Mouse (Mus musculus) liver, adult 2 months (tissue): Measurements from ENCODE around the gene 6030468B19Rik. TPM values are rescaled to one million over a fixed set of nuclear protein-coding genes. Genes with fewer than 3 reads are reported as not detected.

Source experiments
- DNase-seq: peaks from one replicate; pipeline ENCODE4 v3.0.0-alpha.2; 2011; ENCODE audit warnings: low read depth, low spot score; ENCODE audit errors: extremely low read depth
- H3K27ac ChIP-seq: fragments of 200-500 bp; replicated peaks from 2 replicates; pipeline ENCODE4 v1.5.1; 2012; ENCODE audit warnings: low read depth, mild to moderate bottlenecking, control low read depth, inconsistent platforms, low read length; ENCODE audit not compliant: insufficient read depth
- H3K27me3 ChIP-seq: fragments of 200-500 bp; 2 replicates; pipeline ENCODE4 v1.6.1; 2012; ENCODE audit warnings: mild to moderate bottlenecking, moderate library complexity, low read length, inconsistent platforms; ENCODE audit not compliant: control insufficient read depth, insufficient read depth
- H3K36me3 ChIP-seq: fragments of 200-500 bp; 2 replicates; pipeline ENCODE4 v1.6.1; 2012; ENCODE audit warnings: low read length, inconsistent platforms; ENCODE audit not compliant: control insufficient read depth, insufficient read depth
- H3K4me1 ChIP-seq: fragments of 200-500 bp; 2 replicates; pipeline ENCODE4 v1.6.1; 2011; ENCODE audit warnings: low read length; ENCODE audit not compliant: control insufficient read depth, insufficient read depth
- H3K4me3 ChIP-seq: fragments of 200-500 bp; 2 replicates; pipeline ENCODE4 v1.5.1; 2011; ENCODE audit warnings: low read depth, mild to moderate bottlenecking, control low read depth, low read length, moderate library complexity; ENCODE audit not compliant: insufficient read depth
- H3K79me2 ChIP-seq: fragments of 200-500 bp; 2 replicates; pipeline ENCODE4 v1.6.1; 2012; ENCODE audit warnings: inconsistent platforms, mild to moderate bottlenecking, low read length, moderate library complexity; ENCODE audit not compliant: control insufficient read depth, insufficient read depth
- H3K9ac ChIP-seq: fragments of 200-500 bp; 2 replicates; pipeline ENCODE4 v1.6.1; 2012; ENCODE audit warnings: low read depth, mild to moderate bottlenecking, control low read depth, inconsistent platforms, low read length
- CTCF ChIP-seq: fragments of 200-500 bp; IDR thresholded peaks from 2 replicates; pipeline ENCODE4 v1.5.1; 2011; ENCODE audit warnings: low read depth, low read length, control low read depth
- POLR2A ChIP-seq: fragments of 200-500 bp; IDR thresholded peaks from 2 replicates; pipeline ENCODE4 v1.6.1; 2011; ENCODE audit warnings: low read length, control low read depth; ENCODE audit not compliant: insufficient read depth; ENCODE audit errors: extremely low read depth
- WGBS: fragments of 180-500 bp; shearing (Covaris S2); methylation state at CpG from one replicate; pipeline ENCODE4 v1.1.7; 2018; 5-methylcytosine and 5-hydroxymethylcytosine counted together
- polyA plus RNA-seq: library from polyadenylated mRNA; depleted of rRNA; stranded (reverse); fragments of >200 nt; gene quantifications from 2 replicates; pipeline ENCODE4 v1.2.3, GENCODE M21; 2012
- total RNA-seq: library from RNA; depleted of rRNA; stranded (reverse); fragments of >200 nt; gene quantifications from 2 replicates; pipeline ENCODE4 v1.2.3, GENCODE M21; 2014

6030468B19Rik gene
- total and polyA plus RNA-seq, 2 experiments = not detected

DNA sequence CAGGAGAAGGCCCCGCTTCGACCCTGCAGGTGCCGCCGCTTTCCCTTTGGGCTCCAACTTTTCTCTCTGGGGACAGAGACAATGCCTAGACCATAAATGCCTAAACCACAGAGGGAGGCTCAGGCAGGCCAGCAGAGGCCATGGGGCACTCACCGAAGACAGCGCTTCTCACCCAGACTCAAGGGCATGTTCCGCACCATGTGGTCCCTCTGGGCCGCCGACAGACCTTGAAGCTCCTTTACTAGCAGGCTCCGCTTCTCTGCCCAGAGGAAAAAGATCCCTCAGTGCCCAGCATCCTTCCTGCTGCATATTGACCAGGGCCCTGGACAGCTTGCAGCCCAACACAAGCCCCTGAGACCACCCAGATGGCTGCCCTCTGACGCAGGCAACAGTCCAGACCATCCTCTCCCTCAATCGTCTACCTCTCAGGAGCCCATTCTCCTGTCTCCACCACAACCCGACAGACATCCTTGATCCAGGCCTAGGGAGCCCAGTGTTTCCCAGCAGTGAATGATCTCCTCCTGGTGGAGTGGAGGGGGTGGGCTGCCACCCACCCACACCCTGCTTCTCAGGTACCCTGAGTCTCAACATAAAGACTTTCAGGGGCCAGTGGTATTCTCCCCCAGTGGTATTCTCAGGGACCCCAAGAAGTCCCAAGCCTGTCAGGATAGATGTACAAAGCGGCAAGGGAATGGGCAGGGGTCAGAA, 21.2 kb upstream of the 6030468B19Rik start:
- no peaks in the 10 kb centered on the region for H3K27me3 ChIP-seq
- H3K36me3 ChIP-seq = no peaks in the 10 kb centered on the region
- no peaks in the 10 kb centered on the region for H3K79me2 ChIP-seq
- no peak overlapping the region for H3K4me3 ChIP-seq
- H3K27ac ChIP-seq = no peak overlapping the region
- no peak overlapping the region for H3K9ac ChIP-seq
- no peak for DNase-seq
- H3K4me1 ChIP-seq = peaks cover 3% of the 10 kb centered on the region; the same call in 1 of the 2 replicates
- TF ChIP-seq POLR2A = no peak
- TF ChIP-seq CTCF = no peak
- 96% methylated on average over 14 of the region's 14 CpGs for WGBS

DNA sequence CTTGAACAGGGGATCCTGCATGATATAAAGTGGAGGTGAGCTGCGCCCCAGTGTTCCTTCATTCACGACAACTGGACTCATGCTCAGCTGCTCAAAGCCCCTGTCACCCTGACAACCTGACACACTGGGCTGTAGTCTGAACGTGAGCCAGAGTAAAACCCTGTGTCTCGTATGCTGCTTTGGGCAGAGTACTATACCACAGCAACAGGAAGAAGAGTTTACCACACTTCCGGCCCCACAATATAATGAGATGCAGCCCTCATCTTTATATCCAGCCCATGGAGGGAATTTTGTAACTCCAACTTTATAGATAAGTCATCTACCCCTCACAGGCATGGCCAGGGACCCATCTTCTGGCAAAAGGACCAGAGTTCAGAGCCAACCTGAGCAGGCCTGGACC, 20.3 kb upstream of the 6030468B19Rik start:
- no peak overlapping the region for H3K4me3 ChIP-seq
- H3K27ac ChIP-seq = no peak overlapping the region
- no peaks in the 10 kb centered on the region for H3K79me2 ChIP-seq
- WGBS = 85% methylated on average over 5 of the region's 5 CpGs
- DNase-seq = no peak
- TF ChIP-seq CTCF (no peak), POLR2A (no peak)
- H3K27me3 ChIP-seq = no peaks in the 10 kb centered on the region
- H3K9ac ChIP-seq = no peak overlapping the region
- H3K4me1 ChIP-seq = peaks cover 4% of the 10 kb centered on the region; the same call in 1 of the 2 replicates
- no peaks in the 10 kb centered on the region for H3K36me3 ChIP-seq

DNA sequence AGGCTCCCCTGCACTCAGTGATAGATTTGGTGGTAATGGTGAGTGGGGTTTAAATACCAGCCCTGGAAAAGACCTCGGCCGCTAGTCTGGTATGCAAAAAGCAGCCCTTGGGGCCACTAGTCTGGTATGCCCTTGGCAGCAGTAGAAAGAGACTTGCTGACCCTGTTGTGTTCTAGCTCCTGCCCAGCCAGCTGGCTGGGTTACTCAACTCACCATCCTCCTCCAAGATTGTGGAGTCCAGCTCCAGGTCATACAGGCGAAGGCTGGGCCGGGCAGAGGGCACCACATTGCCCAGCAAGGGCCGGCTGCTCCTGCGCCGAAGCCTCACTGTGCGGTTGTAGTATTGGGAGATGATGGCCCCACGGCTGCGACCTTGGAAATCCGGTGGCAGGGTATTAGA, 19.4 kb upstream of the 6030468B19Rik start:
- no peak for TF ChIP-seq POLR2A
- no peak for TF ChIP-seq CTCF
- no peak overlapping the region for H3K27ac ChIP-seq
- no peak overlapping the region for H3K9ac ChIP-seq
- no peaks in the 10 kb centered on the region for H3K36me3 ChIP-seq
- DNase-seq = peak; percentile 67
- WGBS = 81% methylated on average over 11 of the region's 11 CpGs
- H3K79me2 ChIP-seq = no peaks in the 10 kb centered on the region
- no peaks in the 10 kb centered on the region for H3K27me3 ChIP-seq
- peaks cover 4% of the 10 kb centered on the region; the same call in 1 of the 2 replicates for H3K4me1 ChIP-seq
- no peak overlapping the region for H3K4me3 ChIP-seq

DNA sequence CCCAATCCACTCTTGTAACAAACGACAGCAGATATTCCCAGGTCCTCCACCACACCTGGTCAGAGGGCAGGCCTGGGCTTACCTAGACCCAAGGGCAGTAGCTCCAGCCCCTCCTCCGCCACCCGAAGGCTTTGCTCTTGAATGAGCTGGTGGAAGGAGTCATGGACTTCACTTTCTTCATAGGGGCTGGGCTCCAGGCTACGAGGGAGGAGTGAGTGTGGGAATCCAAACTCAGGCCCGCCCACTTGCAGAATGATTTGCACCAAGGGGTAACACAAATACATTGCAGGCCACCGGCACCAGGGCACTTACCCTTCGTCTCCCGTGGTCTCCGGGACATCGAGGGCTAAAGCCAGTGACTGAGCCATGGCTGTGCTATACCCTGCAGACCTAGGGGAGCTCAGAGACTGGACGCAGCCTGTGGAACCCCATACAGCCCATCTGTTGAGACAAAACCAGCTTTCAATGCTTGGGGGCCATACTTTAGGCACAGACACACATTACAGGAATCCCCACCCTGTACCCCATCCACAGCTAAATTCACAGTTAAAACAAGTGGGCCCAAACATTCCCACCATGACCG, 18.5 kb upstream of the 6030468B19Rik start:
- Histone ChIP-seq H3K4me3 (peak overlapping the region; percentile 26; the same call in 1 of the 2 replicates), H3K9ac (peak overlapping the region; percentile 18; the same call in 1 of the 2 replicates), H3K27me3 (no peaks in the 10 kb centered on the region), H3K36me3 (no peaks in the 10 kb centered on the region), H3K4me1 (peaks cover 4% of the 10 kb centered on the region; the same call in 1 of the 2 replicates), H3K27ac (peak overlapping the region; percentile 59), H3K79me2 (no peaks in the 10 kb centered on the region)
- WGBS = 62% methylated on average over 12 of the region's 12 CpGs
- no peak for DNase-seq
- no peak for TF ChIP-seq CTCF
- TF ChIP-seq POLR2A = 0 out of 2 replicates have a peak, but pooled peaks have one; percentile 3

DNA sequence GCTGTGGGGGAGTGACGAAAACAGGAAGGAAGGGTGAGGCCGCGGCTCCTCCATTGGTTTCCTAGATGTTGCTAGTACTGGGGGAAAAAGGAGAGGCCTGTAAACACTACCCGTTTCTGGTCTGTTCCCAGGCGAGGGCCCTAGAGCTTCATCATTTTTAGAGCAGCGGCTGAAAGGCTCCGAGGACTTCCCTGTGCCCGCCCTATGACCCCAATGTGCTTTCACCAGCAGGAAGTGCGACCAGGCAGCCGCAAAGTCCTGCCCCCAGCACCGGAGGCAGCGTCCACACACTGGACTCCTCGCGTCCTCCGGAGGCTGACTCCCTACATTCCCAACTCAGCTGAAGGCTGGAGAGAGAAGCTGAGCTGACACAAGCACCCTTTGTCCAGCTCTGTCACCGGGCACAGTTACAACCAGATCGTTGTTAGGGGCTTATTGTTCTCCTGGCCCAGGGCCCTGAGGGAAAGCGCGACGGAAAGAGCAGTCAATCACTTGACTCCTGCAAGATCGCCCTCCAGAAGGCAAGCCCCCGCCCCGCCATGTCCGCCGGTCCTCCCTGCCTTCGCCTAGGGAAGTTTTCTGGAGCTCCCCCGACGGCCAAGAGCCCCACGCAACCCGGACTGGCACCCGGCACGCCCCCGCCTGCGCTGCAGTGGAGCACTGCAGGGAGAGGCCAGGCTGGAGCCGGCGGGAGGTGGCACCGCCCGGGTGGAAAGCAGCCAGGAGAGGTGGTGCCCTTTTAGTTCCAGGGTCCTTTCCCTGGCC, 17.8 kb upstream of the 6030468B19Rik start:
- Histone ChIP-seq H3K27ac (peak overlapping the region; percentile 59), H3K79me2 (no peaks in the 10 kb centered on the region), H3K4me1 (peaks cover 4% of the 10 kb centered on the region; the same call in 1 of the 2 replicates), H3K4me3 (peak overlapping the region; percentile 62), H3K27me3 (no peaks in the 10 kb centered on the region), H3K9ac (peak overlapping the region; percentile 49), H3K36me3 (no peaks in the 10 kb centered on the region)
- peak; percentile 78 for DNase-seq
- WGBS = 4% methylated on average over 38 of the region's 38 CpGs
- TF ChIP-seq CTCF (no peak), POLR2A (0 out of 2 replicates have a peak, but pooled peaks have one; percentile 12)
